Mouse (Mus musculus): ENCODE measurements around the gene Map2k7. TPM values are rescaled to one million over a fixed set of nuclear protein-coding genes. Genes with fewer than 3 reads are reported as not detected.

Gene Map2k7
- polyA plus RNA-seq (2017; shearing (Covaris generic)), result 84.7 TPM

DNA sequence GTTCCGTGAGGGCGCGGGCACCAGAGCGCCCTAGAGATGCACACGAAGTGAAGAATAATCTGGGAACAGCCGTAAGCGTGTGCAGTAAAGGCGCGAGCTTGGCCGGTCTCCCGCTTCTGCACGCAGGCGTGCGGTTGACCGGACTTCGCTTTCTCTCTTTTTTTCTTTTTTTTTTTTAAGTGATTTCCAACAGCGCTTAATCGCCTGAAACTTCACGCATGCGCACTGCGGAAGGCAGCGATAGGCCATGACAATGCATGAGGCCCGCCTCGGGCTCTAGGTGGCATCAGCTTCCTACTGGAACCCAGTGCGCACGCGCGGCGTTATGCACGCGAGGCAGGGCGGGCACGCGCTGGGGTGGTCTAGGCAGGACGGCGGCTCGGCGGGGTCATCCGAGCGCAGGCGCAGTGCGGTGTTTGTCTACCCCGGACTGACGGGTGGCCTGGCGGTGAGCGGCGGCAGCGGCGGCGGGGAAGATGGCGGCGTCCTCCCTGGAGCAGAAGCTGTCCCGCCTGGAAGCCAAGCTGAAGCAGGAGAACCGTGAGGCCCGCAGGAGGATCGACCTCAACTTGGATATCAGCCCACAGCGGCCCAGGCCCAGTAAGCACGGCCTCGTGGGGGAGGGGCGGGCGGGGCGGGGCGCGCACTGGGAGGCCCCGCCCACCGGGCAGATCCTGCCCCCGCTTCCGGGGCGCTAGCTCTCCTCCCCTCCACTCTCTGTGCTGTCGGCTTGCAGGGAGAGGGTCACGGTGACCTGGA is at the start of gene Map2k7, which contains the start of gene Gm49320:
TSS of gene Map2k7 (plus strand) at position 307 of the 759 bp plus-strand sequence.
TSS of gene Gm49320 (plus strand) at position 432 of the 759 bp plus-strand sequence.

DNA sequence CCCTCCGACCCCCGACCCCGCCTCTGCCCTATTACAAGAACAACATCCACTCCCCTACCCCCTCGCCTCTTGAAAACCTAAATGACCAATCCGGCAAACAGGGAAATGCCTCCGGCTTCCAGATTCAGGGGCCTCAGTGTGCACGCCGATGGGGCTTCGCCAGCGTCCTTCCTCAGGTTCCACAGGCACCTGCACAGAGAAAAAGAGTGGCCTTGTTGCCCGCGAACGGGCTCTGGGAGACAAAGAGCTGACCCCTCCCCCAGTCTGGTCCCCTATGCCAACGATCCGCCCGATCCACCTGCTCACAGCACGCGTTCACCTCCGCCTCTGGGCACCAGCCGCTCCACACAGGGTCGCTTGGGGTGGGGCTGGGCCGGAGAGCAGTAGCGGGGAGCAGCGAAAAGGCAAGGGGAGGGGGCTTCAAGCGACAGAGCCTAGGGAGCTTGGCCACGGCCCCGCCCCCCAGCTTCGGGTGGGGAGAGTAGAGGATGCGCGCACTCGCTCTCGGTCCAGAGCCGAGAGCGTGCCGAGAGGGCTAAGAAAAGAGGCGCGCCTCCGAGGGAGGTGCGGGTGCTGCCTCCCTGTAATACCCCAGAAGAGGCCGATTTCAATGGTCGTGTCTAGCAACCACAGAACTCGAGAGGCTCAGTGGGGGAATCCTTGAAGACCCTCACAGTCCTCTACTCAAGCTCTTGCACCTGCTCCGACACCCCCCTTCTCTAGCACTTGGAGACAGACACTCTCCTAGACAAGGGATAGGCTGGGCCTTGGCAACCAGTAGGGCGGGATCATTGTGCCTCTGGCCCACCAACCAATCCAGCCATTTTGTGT is 21.5 kb upstream of the Map2k7 start, which contains the start of gene Prr36:
TSS of gene Prr36 (minus strand) at position 669 of the 831 bp plus-strand sequence.

DNA sequence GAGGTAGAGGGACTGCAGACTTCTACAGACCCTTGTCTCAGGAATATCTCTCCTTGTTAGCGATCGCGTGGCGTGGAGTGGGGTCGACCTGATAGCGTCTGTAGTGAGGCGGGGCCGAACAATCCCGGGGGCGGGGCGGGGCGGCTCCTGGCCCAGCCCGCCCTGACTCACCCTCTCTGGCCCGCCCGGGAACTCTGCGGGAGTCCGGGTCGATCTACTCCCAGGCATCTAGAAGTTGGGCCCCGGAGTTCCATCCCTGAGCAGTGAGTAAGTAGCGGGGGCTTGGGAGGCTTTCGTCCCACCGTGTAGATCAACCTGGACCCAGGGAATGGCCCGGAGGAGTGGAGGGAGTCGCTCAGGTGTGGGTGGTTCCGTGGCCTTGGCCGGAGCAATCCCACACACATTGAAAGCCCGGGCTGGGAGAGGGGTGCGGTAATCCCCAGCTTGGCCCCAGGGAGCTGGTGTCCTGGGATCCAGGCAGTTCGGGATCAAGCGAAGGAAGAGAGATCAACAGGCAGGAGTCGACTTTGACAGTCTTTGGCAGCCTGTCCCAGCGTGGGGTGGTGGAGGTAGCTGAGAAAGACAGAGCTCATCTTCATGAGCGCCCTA is 11.7 kb upstream of the Map2k7 start, which contains the start of gene Lrrc8e:
TSS of gene Lrrc8e (plus strand) at position 89 of the 609 bp plus-strand sequence.

GRCm38 (mm10) chr8:4247951-4248540 is 9.5 kb downstream of the Map2k7 start, which contains the start of gene Tgfbr3l:
Gene Tgfbr3l, plus strand, starts transcription at chr8:4248214.

DNA sequence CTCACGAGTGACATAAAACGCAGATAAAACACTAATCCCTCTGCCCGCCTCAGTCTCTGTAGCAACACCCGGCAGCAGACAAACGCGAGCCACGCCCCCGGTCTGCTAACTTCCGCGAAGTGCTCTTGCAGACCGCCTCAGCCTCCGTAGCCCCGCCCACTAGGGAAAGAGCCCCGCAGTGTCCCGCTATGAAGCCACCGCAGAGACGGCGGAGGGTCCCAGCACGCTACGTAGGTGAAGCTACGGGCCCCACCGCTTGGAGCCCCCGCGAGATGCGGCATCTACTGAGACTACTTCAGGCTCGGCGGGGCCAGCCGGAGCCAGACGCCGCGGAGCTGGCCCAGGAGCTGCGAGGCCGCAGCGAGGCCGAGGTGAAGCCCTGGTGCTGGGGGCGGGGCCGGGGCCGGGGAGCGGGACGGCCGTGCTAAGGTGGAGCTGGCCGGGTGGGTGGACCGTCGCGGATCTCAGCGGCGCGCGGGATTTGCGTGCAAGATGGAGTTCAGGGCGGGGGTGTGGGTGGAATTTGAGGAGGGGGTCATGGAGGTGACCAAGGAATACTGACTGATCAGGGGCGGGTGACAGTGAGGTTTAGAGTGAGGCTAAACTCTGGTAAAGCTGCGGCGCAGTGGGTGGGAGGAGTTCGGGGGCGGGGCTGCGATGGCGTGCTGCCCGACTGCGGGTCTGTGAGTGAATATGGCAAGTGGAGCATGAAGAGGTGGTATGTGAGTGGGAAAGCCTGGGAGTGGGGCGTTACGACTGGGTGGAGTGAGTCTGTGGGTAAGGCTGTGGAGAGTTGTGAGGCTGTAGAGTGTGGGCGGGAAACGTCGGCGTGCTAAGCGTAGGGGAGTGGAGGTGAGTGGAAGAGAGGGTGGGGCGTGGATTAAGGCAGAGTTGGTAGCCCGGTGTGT is 14.6 kb downstream of the Map2k7 start, which contains the start of gene Snapc2:
TSS of gene Snapc2 (plus strand) at position 147 of the 908 bp plus-strand sequence.

GRCm38 (mm10) chr8:4259125-4259804 is 20.7 kb downstream of the Map2k7 start, which contains the start of gene Ctxn1:
Gene Ctxn1, minus strand, starts transcription at chr8:4259274.

DNA sequence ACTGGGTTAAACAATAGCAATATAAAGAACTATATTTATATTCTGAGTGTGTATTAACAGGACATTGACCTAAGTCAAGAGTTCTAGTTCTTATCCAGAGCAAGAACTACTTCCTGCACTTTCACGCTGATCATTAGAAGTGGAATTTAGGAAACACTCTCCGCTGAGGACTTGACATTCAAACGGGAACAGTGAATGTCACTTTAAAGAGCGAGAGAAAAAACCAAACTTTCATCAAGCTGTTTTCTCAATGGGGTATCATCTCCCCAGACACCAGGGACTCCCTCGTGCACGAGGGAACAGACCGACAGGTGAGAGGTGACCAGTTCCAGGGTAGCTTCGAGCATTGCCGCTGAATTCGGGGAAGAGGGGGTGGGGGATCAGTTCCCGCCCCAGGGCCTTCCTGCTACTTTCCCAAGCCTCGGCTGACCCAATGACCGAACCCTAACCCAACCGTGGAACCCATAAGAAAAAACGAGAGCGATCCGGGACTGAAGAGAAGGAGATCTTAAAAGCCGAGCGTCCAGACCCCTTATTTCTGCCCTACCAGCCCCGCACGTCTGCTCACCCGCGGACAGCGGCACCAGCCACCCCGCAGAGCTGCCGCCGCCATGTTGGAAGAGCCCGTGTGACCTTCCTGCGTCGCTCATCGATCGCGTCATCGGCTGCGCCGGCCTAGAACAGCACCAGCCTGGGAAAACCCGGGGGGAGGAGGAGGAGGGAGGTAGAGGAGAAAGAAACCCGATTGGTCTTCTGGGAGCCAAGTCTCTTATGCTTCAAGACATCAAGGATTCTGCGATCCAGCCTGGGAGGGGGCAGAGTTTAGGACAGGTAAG is 37.0 kb downstream of the Map2k7 start, which contains the start of gene Timm44:
TSS of gene Timm44 (minus strand) at position 639 of the 836 bp plus-strand sequence.

Other genes starting within 250 kb of the Map2k7 start
- not detected for gene Cd209f, start 132.9 kb upstream of the Map2k7 start, polyA plus RNA-seq (2017; shearing (Covaris generic))
- gene Cd209g, start 104.6 kb upstream of the Map2k7 start, polyA plus RNA-seq (2017; shearing (Covaris generic)), result 0.14 TPM
- gene Evi5l, start 72.2 kb upstream of the Map2k7 start, polyA plus RNA-seq (2017; shearing (Covaris generic)), result 16.1 TPM
- gene Prr36, start 21.3 kb upstream of the Map2k7 start, polyA plus RNA-seq (2017; shearing (Covaris generic)), result 0.12 TPM
- gene Lrrc8e, start 11.9 kb upstream of the Map2k7 start, polyA plus RNA-seq (2017; shearing (Covaris generic)), result 0.11 TPM
- not detected for gene Gm49320, start 125 bp downstream of the Map2k7 start, polyA plus RNA-seq (2017; shearing (Covaris generic))
- 3.8 TPM for gene Tgfbr3l, start 9.5 kb downstream of the Map2k7 start, polyA plus RNA-seq (2017; shearing (Covaris generic))
- 19.7 TPM for gene Snapc2, start 14.3 kb downstream of the Map2k7 start, polyA plus RNA-seq (2017; shearing (Covaris generic))
- 0.52 TPM for gene Ctxn1, start 20.5 kb downstream of the Map2k7 start, polyA plus RNA-seq (2017; shearing (Covaris generic))
- gene Timm44, start 37.2 kb downstream of the Map2k7 start, polyA plus RNA-seq (2017; shearing (Covaris generic)), result 49.7 TPM
- gene Ccl25, start 86.5 kb downstream of the Map2k7 start, polyA plus RNA-seq (2017; shearing (Covaris generic)), result 7.8 TPM
- gene Elavl1, start 86.7 kb downstream of the Map2k7 start, polyA plus RNA-seq (2017; shearing (Covaris generic)), result 244 TPM

All from effector memory CD4-positive, alpha-beta T cell, adult 5 months (primary cell).